Mouse (Mus musculus): ENCODE data around the gene Ephb4.

DNA sequence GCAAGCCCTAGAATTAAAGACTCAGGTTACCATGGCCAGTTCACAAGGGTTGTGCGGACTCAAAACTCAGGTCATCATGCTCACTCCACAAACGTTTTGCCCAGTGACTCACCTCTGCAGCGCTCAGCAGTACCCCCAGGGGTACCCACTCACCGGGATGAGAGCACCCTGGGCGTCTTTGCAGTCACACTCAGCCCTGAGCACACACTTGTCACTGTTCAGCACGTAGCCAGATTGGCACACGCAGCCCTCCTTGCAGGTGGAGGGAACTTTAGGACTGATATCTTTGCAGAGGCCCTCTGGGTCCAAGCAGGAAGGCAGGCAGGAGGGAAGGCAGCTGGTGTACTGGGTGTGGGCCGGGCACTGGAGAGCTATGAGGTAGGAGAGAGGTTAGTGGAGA, 61.3 kb downstream of the Ephb4 start:
- TF ChIP-seq CTCF (IDR thresholded peaks at IDR 0.05; ENCODE audit: borderline replicate concordance, insufficient read depth, low read depth, low read length): no peak
- TF ChIP-seq POLR2A (IDR thresholded peaks at IDR 0.05; ENCODE audit: borderline replicate concordance, insufficient read depth, low read length): no peak
